Mouse (Mus musculus): ENCODE measurements around the gene Gm10322.

GRCm38 (mm10) chr10:59621355-59621754 lies 5.5 kb downstream of the Gm10322 start:
- TF ChIP-seq ZC3H11A (IDR thresholded peaks at IDR 0.05; ENCODE audit: borderline replicate concordance, low read depth, low read length): no peak
- no peak for TF ChIP-seq MAFK (IDR thresholded peaks at IDR 0.05; ENCODE audit: insufficient read depth, low read depth, low read length)
- TF ChIP-seq CHD2 (IDR thresholded peaks at IDR 0.05; ENCODE audit: low read depth, low read length): no peak
- no peak for TF ChIP-seq ZNF384 (IDR thresholded peaks at IDR 0.05; ENCODE audit: low read depth, low read length)
- TF ChIP-seq HCFC1 (IDR thresholded peaks at IDR 0.05; ENCODE audit: borderline replicate concordance, insufficient read depth, low read length): no peak

All from ES-E14 (cell line).